ENCODE assay signal across 19 mouse cellular contexts in genomic region chr10:120948461-120948860, GRCm38 (mm10).
"Had no signal": no experiment of that assay in that cellular context is flagged by ENCODE, and none has a peak within 500 bp of the region (broad histone marks: within the 10 kb centered on the region; RNA-seq: fewer than 3 reads in every experiment).

No protein-coding gene starts in this region.

- ATAC-seq: hindbrain, postnatal 0 days; inflammation-experienced regulatory T-cells, adult 6 months; lung, postnatal 0 days; midbrain, embryonic 13.5 days had no signal

- H3K4me2 ChIP-seq: kidney, embryonic 15.5 days; limb, embryonic 12.5 days; limb, embryonic 15.5 days; lung, embryonic 14.5 days; midbrain, embryonic 13.5 days had no signal

- H3K27ac ChIP-seq: hindbrain, postnatal 0 days; kidney, embryonic 15.5 days; limb, embryonic 12.5 days; limb, embryonic 15.5 days; macrophage; midbrain, embryonic 10.5 days; midbrain, embryonic 13.5 days; stomach, postnatal 0 days had no signal

- H3K4me3 ChIP-seq: kidney, embryonic 15.5 days; limb, embryonic 12.5 days; limb, embryonic 15.5 days; midbrain, embryonic 10.5 days; midbrain, embryonic 13.5 days had no signal

- H3K9me3 ChIP-seq: kidney, embryonic 15.5 days; limb, embryonic 12.5 days; limb, embryonic 15.5 days; midbrain, embryonic 10.5 days; midbrain, embryonic 13.5 days had no signal

- DNase-seq: kidney, adult 11 months; kidney, adult 8-10 months; left cerebral cortex, postnatal 4 days; lung, embryonic 14.5 days; right cerebral cortex, adult 18-20 months; right cerebral cortex, postnatal 14 days; right cerebral cortex, postnatal 4 days; thymus, adult 2 months; thymus, postnatal 14 days had no signal

- H3K27me3 ChIP-seq: kidney, embryonic 15.5 days; limb, embryonic 12.5 days; limb, embryonic 15.5 days; midbrain, embryonic 13.5 days had no signal

- H3K9ac ChIP-seq: kidney, embryonic 15.5 days; limb, embryonic 12.5 days; limb, embryonic 15.5 days; lung, embryonic 14.5 days; midbrain, embryonic 13.5 days had no signal
